Mouse (Mus musculus) kidney, embryonic 14.5 days (tissue): ENCODE results near the gene Hectd4. TPM values are rescaled to one million over a fixed set of nuclear protein-coding genes. Genes with fewer than 3 reads are reported as not detected.
"Not testable (repeated sequence)": the region's sequence is repeated elsewhere in the genome, so short reads cannot be mapped to it uniquely, and the experiment has no call there.

Experiments
- ATAC-seq: fragments of 200-750 bp; cut with Nextera tagmentation; 2 replicates; pipeline ENCODE4 v1.8.0; 2017; ENCODE audit warnings: moderate number of reproducible peaks, mild to moderate bottlenecking, moderate TSS enrichment, moderate library complexity; ENCODE audit not compliant: low FRiP score, low TSS enrichment
- H3K27ac ChIP-seq: fragments of 300-500 bp; sonication (generic); 2 replicates; pipeline ENCODE4 v1.5.1; 2014; ENCODE audit warnings: low read depth, mild to moderate bottlenecking, low read length, moderate library complexity, mixed read lengths
- H3K27me3 ChIP-seq: fragments of 300-500 bp; sonication (generic); 2 replicates; pipeline ENCODE4 v1.6.1; 2014; ENCODE audit warnings: mild to moderate bottlenecking, low read length; ENCODE audit not compliant: control insufficient read depth, insufficient read depth
- H3K36me3 ChIP-seq: fragments of 300-500 bp; sonication (generic); 2 replicates; pipeline ENCODE4 v1.6.1; 2014; ENCODE audit warnings: low read length, mixed read lengths; ENCODE audit not compliant: control insufficient read depth, insufficient read depth
- H3K4me1 ChIP-seq: fragments of 300-500 bp; sonication (generic); 2 replicates; pipeline ENCODE4 v1.6.1; 2014; ENCODE audit warnings: low read length, mixed read lengths; ENCODE audit not compliant: control insufficient read depth, insufficient read depth
- H3K4me2 ChIP-seq: fragments of 300-500 bp; sonication (generic); replicated peaks from 2 replicates; pipeline ENCODE4 v1.6.1; 2014; ENCODE audit warnings: low read depth, mild to moderate bottlenecking, low read length
- H3K4me3 ChIP-seq: fragments of 300-500 bp; sonication (generic); 2 replicates; pipeline ENCODE4 v1.5.1; 2014; ENCODE audit warnings: mild to moderate bottlenecking, low read length
- H3K9ac ChIP-seq: fragments of 300-500 bp; sonication (generic); 2 replicates; pipeline ENCODE4 v1.6.1; 2014; ENCODE audit warnings: low read depth, mild to moderate bottlenecking, low read length, moderate library complexity
- H3K9me3 ChIP-seq: fragments of 300-500 bp; sonication (generic); 2 replicates; pipeline ENCODE4 v1.6.1; 2016; ENCODE audit warnings: low read length; ENCODE audit not compliant: control insufficient read depth
- WGBS: fragments of 180-500 bp; shearing (Covaris S2); extraction: QIAGEN DNeasy Blood & Tissue Kit; methylation state at CpG from one replicate; pipeline ENCODE4 v1.1.7; 2014; 5-methylcytosine and 5-hydroxymethylcytosine counted together
- polyA plus RNA-seq: library from polyadenylated mRNA; unstranded; fragments of >200 nt; fragmentation: Nextera tagmentation; extraction: Ambion mirVana; gene quantifications from 2 replicates; pipeline ENCODE4 v1.2.1, GENCODE M21; 2014

The Hectd4 gene
- polyA plus RNA-seq, 1 experiment from 2014 or later: 8.0 TPM

- Histone ChIP-seq H3K9ac (no peak overlapping the region), H3K27ac (no peak overlapping the region), H3K36me3 (peaks cover 20% of the 10 kb centered on the region), H3K4me1 (peaks cover 17% of the 10 kb centered on the region), H3K27me3 (no peaks in the 10 kb centered on the region), H3K4me3 (no peak overlapping the region), H3K9me3 (no peaks in the 10 kb centered on the region), H3K4me2 (no peak overlapping the region)
- WGBS: 78% methylated on average over 1 of the region's 1 CpGs
- ATAC-seq: no peak
Observed at GRCm38 (mm10) chr5:121202467-121202866, 17.6 kb upstream of the Hectd4 start.

GRCm38 (mm10) chr5:121204132-121205089 lies 15.6 kb upstream of the Hectd4 start, which contains the start of gene Rpl6:
Gene Rpl6, plus strand, starts transcription at chr5:121204481.
- Histone ChIP-seq H3K4me1 (peaks cover 17% of the 10 kb centered on the region), H3K9me3 (no peaks in the 10 kb centered on the region), H3K27me3 (no peaks in the 10 kb centered on the region), H3K4me3 (peak within 1 kb of the TSS; percentile 93), H3K36me3 (peaks cover 39% of the 10 kb centered on the region), H3K4me2 (peak within 1 kb of the TSS; percentile 49), H3K9ac (peak within 1 kb of the TSS; percentile 98), H3K27ac (peak within 1 kb of the TSS; percentile 20; the same call in 1 of the 2 replicates)
- peak; percentile 87 for ATAC-seq
- WGBS: 1% methylated on average over 52 of the region's 52 CpGs

GRCm38 (mm10) chr5:121205537-121206130 lies 14.4 kb upstream of the Hectd4 start:
- H3K9me3 ChIP-seq, ATAC-seq, H3K27me3 ChIP-seq, H3K27ac ChIP-seq: not testable (repeated sequence)
- H3K4me1 ChIP-seq: peaks cover 17% of the 10 kb centered on the region
- H3K9ac ChIP-seq: peak overlapping the region; percentile 98; the same call in 1 of the 2 replicates
- H3K36me3 ChIP-seq: peaks cover 51% of the 10 kb centered on the region
- WGBS: 70% methylated on average over 8 of the region's 10 CpGs
- H3K4me2 ChIP-seq: peak overlapping the region; percentile 49
- H3K4me3 ChIP-seq: peak overlapping the region; percentile 93

GRCm38 (mm10) chr5:121206540-121206939 lies 13.5 kb upstream of the Hectd4 start:
- peak overlapping the region; percentile 49 for H3K4me2 ChIP-seq
- ATAC-seq: no peak
- peaks cover 60% of the 10 kb centered on the region for H3K36me3 ChIP-seq
- H3K4me3 ChIP-seq: peak overlapping the region; percentile 93; the same call in 1 of the 2 replicates
- H3K9ac ChIP-seq: peak overlapping the region; percentile 98; the same call in 1 of the 2 replicates
- 76% methylated on average over 9 of the region's 9 CpGs for WGBS
- H3K27me3 ChIP-seq: no peaks in the 10 kb centered on the region
- H3K4me1 ChIP-seq: peaks cover 17% of the 10 kb centered on the region
- H3K9me3 ChIP-seq: no peaks in the 10 kb centered on the region
- H3K27ac ChIP-seq: no peak overlapping the region

GRCm38 (mm10) chr5:121206984-121207383 lies 13.0 kb upstream of the Hectd4 start:
- Histone ChIP-seq H3K4me2 (no peak overlapping the region), H3K4me3 (peak overlapping the region; percentile 93; the same call in 1 of the 2 replicates)
- ATAC-seq: no peak

GRCm38 (mm10) chr5:121209755-121210600 lies 10.0 kb upstream of the Hectd4 start:
- Histone ChIP-seq H3K4me2 (no peak overlapping the region), H3K9me3 (no peaks in the 10 kb centered on the region), H3K27ac (no peak overlapping the region), H3K36me3 (peaks cover 71% of the 10 kb centered on the region), H3K4me3 (no peak overlapping the region), H3K27me3 (no peaks in the 10 kb centered on the region), H3K9ac (no peak overlapping the region), H3K4me1 (peaks cover 17% of the 10 kb centered on the region)
- no peak for ATAC-seq
- WGBS: 94% methylated on average over 9 of the region's 9 CpGs

More at GRCm38 (mm10) chr5:121206984-121207383, 13.0 kb upstream of the Hectd4 start:
- peaks cover 64% of the 10 kb centered on the region for H3K36me3 ChIP-seq
- H3K9me3 ChIP-seq: no peaks in the 10 kb centered on the region
- H3K27ac ChIP-seq: no peak overlapping the region
- no peaks in the 10 kb centered on the region for H3K27me3 ChIP-seq
- H3K4me1 ChIP-seq: peaks cover 17% of the 10 kb centered on the region
- H3K9ac ChIP-seq: no peak overlapping the region
- WGBS: 68% methylated on average over 3 of the region's 3 CpGs

- Histone ChIP-seq H3K4me2 (no peak overlapping the region), H3K9ac (no peak overlapping the region), H3K27me3 (no peaks in the 10 kb centered on the region), H3K36me3 (peaks cover 71% of the 10 kb centered on the region), H3K9me3 (no peaks in the 10 kb centered on the region), H3K4me3 (no peak overlapping the region), H3K4me1 (peaks cover 16% of the 10 kb centered on the region), H3K27ac (no peak overlapping the region)
- WGBS: 97% methylated on average over 1 of the region's 1 CpGs
- no peak for ATAC-seq
Observed at GRCm38 (mm10) chr5:121210601-121210924, 9.5 kb upstream of the Hectd4 start.

- H3K4me1 ChIP-seq: peaks cover under 1% of the 10 kb centered on the region
- H3K9ac ChIP-seq: no peak overlapping the region
- H3K9me3 ChIP-seq: no peaks in the 10 kb centered on the region
- H3K4me2 ChIP-seq: no peak overlapping the region
- ATAC-seq: no peak
- no peak overlapping the region for H3K4me3 ChIP-seq
- H3K27me3 ChIP-seq: no peaks in the 10 kb centered on the region
- H3K27ac ChIP-seq: no peak overlapping the region
- peaks cover 55% of the 10 kb centered on the region for H3K36me3 ChIP-seq
- WGBS: 92% methylated on average over 6 of the region's 6 CpGs
Observed at GRCm38 (mm10) chr5:121212108-121212507, 7.9 kb upstream of the Hectd4 start.
